ENCODE assay signal across 8 mouse cellular contexts in the genomic region with DNA sequence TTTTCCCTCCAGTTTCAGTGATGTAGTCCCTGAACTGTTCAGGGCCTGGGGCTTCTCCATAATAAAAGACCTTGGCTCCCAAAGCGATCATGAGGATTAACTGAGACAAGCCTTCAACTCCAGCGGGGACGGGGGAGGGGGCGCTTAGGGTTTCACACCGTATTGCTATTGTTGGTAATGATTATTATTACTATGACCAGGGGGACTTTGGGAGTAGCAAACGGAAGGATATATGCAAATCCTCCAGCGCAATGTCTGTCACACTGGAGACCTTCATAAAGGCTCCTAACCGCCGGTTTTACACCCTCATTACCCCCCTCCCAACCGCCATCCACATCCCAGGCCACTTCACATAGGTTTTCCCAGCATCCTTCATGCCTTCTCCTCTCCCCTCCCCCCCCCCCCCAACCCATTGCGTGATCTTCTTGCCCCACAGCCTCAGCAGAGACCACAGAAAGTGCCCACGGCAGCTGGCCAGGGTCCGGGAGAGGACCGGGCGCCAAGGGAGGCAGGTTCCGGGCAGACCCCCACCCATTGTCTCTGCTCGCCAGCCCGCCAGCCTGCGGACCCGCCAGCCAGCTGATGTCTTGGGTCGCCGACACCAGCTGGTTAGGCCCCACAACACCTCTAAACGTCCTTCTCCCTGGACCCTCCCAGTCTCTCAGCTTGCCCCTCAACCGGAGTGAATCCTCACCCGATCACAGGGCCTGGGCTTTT. TPM values are rescaled to one million over a fixed set of nuclear protein-coding genes. Genes with fewer than 3 reads are reported as not detected.
A peak's percentile ranks its signal among the peaks of the same experiment; 100 is the strongest.
DNase-seq lines count a peak whose midpoint lies in the region; ATAC-seq lines count a peak whose summit lies in the region.

No protein-coding gene starts in this region.

- WGBS in kidney, embryonic 14.5 days, result 3% methylated on average over 22 of the region's 25 CpGs
- 1% methylated on average over 25 of the region's 25 CpGs for WGBS in hindbrain, embryonic 13.5 days
- under 1% methylated on average over 24 of the region's 25 CpGs for WGBS in midbrain, embryonic 16.5 days

- H3K9me3 ChIP-seq in kidney, embryonic 14.5 days (ENCODE audit: control insufficient read depth, low read length), result peaks cover 5% of the 10 kb centered on the region; the same call in 1 of the 2 replicates
- no peaks in the 10 kb centered on the region for H3K9me3 ChIP-seq in hindbrain, embryonic 13.5 days
- no peaks in the 10 kb centered on the region for H3K9me3 ChIP-seq in midbrain, embryonic 16.5 days (replicated peaks; ENCODE audit: control insufficient read depth, low read length, poor library complexity, severe bottlenecking)

- peak; percentile 38 for ATAC-seq in kidney, embryonic 14.5 days (ENCODE audit: low FRiP score, low TSS enrichment)
- ATAC-seq in hindbrain, embryonic 13.5 days (ENCODE audit: low FRiP score), result peak; percentile 67
- ATAC-seq in midbrain, embryonic 16.5 days, result peak; percentile 72

- H3K9ac ChIP-seq in kidney, embryonic 14.5 days (ENCODE audit: low read depth, low read length), result peak overlapping the region; percentile 56
- peak overlapping the region; percentile 76 for H3K9ac ChIP-seq in hindbrain, embryonic 13.5 days
- H3K9ac ChIP-seq in midbrain, embryonic 16.5 days (ENCODE audit: low read depth, low read length), result peak overlapping the region; percentile 68

- no peak overlapping the region for H3K27ac ChIP-seq in kidney, embryonic 14.5 days (ENCODE audit: low read depth, low read length)
- H3K27ac ChIP-seq in brown adipose tissue, adult 24 weeks (replicated peaks; ENCODE audit: low read depth, low read length), result no peak overlapping the region
- peak overlapping the region; percentile 93 for H3K27ac ChIP-seq in hindbrain, embryonic 13.5 days
- H3K27ac ChIP-seq in midbrain, embryonic 16.5 days (ENCODE audit: low read length), result peak overlapping the region; percentile 85

- peak overlapping the region; percentile 39 for H3K4me3 ChIP-seq in kidney, embryonic 14.5 days (ENCODE audit: low read length)
- peak overlapping the region; percentile 42 for H3K4me3 ChIP-seq in brown adipose tissue, adult 24 weeks (ENCODE audit: insufficient read depth, low read depth, low read length)
- H3K4me3 ChIP-seq in hindbrain, embryonic 13.5 days, result peak overlapping the region; percentile 38
- H3K4me3 ChIP-seq in midbrain, embryonic 16.5 days (ENCODE audit: low read depth, low read length), result peak overlapping the region; percentile 40

- H3K36me3 ChIP-seq in kidney, embryonic 14.5 days (ENCODE audit: control insufficient read depth, insufficient read depth, low read length), result no peaks in the 10 kb centered on the region
- H3K36me3 ChIP-seq in hindbrain, embryonic 13.5 days, result no peaks in the 10 kb centered on the region
- no peaks in the 10 kb centered on the region for H3K36me3 ChIP-seq in midbrain, embryonic 16.5 days (ENCODE audit: control insufficient read depth, insufficient read depth, low read length)

- no peaks in the 10 kb centered on the region for H3K27me3 ChIP-seq in kidney, embryonic 14.5 days (ENCODE audit: control insufficient read depth, insufficient read depth, low read length)
- H3K27me3 ChIP-seq in hindbrain, embryonic 13.5 days, result 0 out of 2 replicates have a peak, but pooled peaks cover 2% of the 10 kb centered on the region
- H3K27me3 ChIP-seq in midbrain, embryonic 16.5 days (ENCODE audit: control insufficient read depth, insufficient read depth, low read depth, low read length), result no peaks in the 10 kb centered on the region

- no peak for DNase-seq in kidney, postnatal 36 days
- no peak for DNase-seq in frontal cortex, adult 2 months (ENCODE audit: extremely low spot score in 1 of 2, low spot score in 1 of 2)
- no peak for DNase-seq in urinary bladder, adult 18-20 months (ENCODE audit: low spot score in 2 of 2)
- DNase-seq in left cerebral cortex, postnatal 36 days (ENCODE audit: low spot score in 2 of 2), result no peak

- H3K4me1 ChIP-seq in kidney, embryonic 14.5 days (ENCODE audit: control insufficient read depth, insufficient read depth, low read length), result peaks cover 7% of the 10 kb centered on the region
- H3K4me1 ChIP-seq in brown adipose tissue, adult 24 weeks (ENCODE audit: control insufficient read depth, insufficient read depth, insufficient read length, low read length), result no peaks in the 10 kb centered on the region; the same call in 1 of the 2 replicates
- peaks cover 25% of the 10 kb centered on the region for H3K4me1 ChIP-seq in hindbrain, embryonic 13.5 days (replicated peaks)
- peaks cover 14% of the 10 kb centered on the region for H3K4me1 ChIP-seq in midbrain, embryonic 16.5 days (ENCODE audit: control insufficient read depth, insufficient read depth, low read length)

- H3K4me2 ChIP-seq in kidney, embryonic 14.5 days (replicated peaks; ENCODE audit: low read depth, low read length), result peak overlapping the region; percentile 62
- peak overlapping the region; percentile 62 for H3K4me2 ChIP-seq in hindbrain, embryonic 13.5 days
- H3K4me2 ChIP-seq in midbrain, embryonic 16.5 days (ENCODE audit: low read length), result peak overlapping the region; percentile 68

- intact Hi-C loops in left cerebral cortex, postnatal 36 days (cut with DNase I), result no loop called here

RNA-seq across cellular contexts. Expression of a gene that starts 9.9 kb away (rescaled TPM):
- polyA plus RNA-seq in kidney, embryonic 14.5 days (2014; fragmentation: Nextera tagmentation; extraction: Ambion mirVana), result 26.6 and 44.4 TPM in 2 replicates
- 6.9 and 7.9 TPM in 2 replicates for polyA plus RNA-seq in brown adipose tissue, adult 24 weeks (2012; ENCODE audit: insufficient read depth, insufficient read length, missing spikeins)
- 56.1 and 58.7 TPM in 2 replicates for polyA plus RNA-seq in hindbrain, embryonic 13.5 days (2015; fragmentation: Nextera tagmentation; extraction: Ambion mirVana)
- 50.2 and 53.1 TPM in 2 replicates for polyA plus RNA-seq in midbrain, embryonic 16.5 days (2015; fragmentation: Nextera tagmentation; extraction: Ambion mirVana)
- 26.5 and 31.7 TPM in 2 replicates for polyA plus RNA-seq in frontal cortex, adult 2 months (2012; rRNA removed)
- 10 to 100 TPM; 48.1 to 64.3 TPM for total RNA-seq in left cerebral cortex, postnatal 36 days (2021)

RNA-seq across cellular contexts. Expression of a gene that starts 18.4 kb away (rescaled TPM):
- 4.5 and 5.7 TPM in 2 replicates for polyA plus RNA-seq in kidney, embryonic 14.5 days (2014; fragmentation: Nextera tagmentation; extraction: Ambion mirVana)
- polyA plus RNA-seq in brown adipose tissue, adult 24 weeks (2012; ENCODE audit: insufficient read depth, insufficient read length, missing spikeins), result 17.1 and 29.6 TPM in 2 replicates
- polyA plus RNA-seq in hindbrain, embryonic 13.5 days (2015; fragmentation: Nextera tagmentation; extraction: Ambion mirVana), result 7.4 and 7.6 TPM in 2 replicates
- 9.2 and 12.3 TPM in 2 replicates for polyA plus RNA-seq in midbrain, embryonic 16.5 days (2015; fragmentation: Nextera tagmentation; extraction: Ambion mirVana)
- 37.3 and 37.8 TPM in 2 replicates for polyA plus RNA-seq in frontal cortex, adult 2 months (2012; rRNA removed)
- 10 to 100 TPM; 35.5 to 36.3 TPM for total RNA-seq in left cerebral cortex, postnatal 36 days (2021)

RNA-seq across cellular contexts. Expression of a gene that starts 53.5 kb away (rescaled TPM):
- 10.6 and 18.5 TPM in 2 replicates for polyA plus RNA-seq in kidney, embryonic 14.5 days (2014; fragmentation: Nextera tagmentation; extraction: Ambion mirVana)
- polyA plus RNA-seq in brown adipose tissue, adult 24 weeks (2012; ENCODE audit: insufficient read depth, insufficient read length, missing spikeins), result 7.1 and 12.7 TPM in 2 replicates
- 16.0 and 16.1 TPM in 2 replicates for polyA plus RNA-seq in hindbrain, embryonic 13.5 days (2015; fragmentation: Nextera tagmentation; extraction: Ambion mirVana)
- 12.2 and 16.3 TPM in 2 replicates for polyA plus RNA-seq in midbrain, embryonic 16.5 days (2015; fragmentation: Nextera tagmentation; extraction: Ambion mirVana)
- polyA plus RNA-seq in frontal cortex, adult 2 months (2012; rRNA removed), result 13.6 and 19.0 TPM in 2 replicates
- total RNA-seq in left cerebral cortex, postnatal 36 days (2021), result 10 to 100 TPM; 11.2 to 17.5 TPM

Comparison
In these comparisons a context has a peak if more than half of its experiments do, and no peak if none do; other contexts are left out.
1. H3K27ac ChIP-seq: peak in hindbrain, embryonic 13.5 days (single experiment) and midbrain, embryonic 16.5 days (single experiment); none in kidney, embryonic 14.5 days (single experiment) and brown adipose tissue, adult 24 weeks (single experiment).
2. Peak in every context shown above with its lines, with median percentiles within 50 percentile points of each other: ATAC-seq, H3K4me2 ChIP-seq, H3K4me3 ChIP-seq and H3K9ac ChIP-seq.